ENCODE assay signal across 23 mouse cellular contexts in the genomic region with DNA sequence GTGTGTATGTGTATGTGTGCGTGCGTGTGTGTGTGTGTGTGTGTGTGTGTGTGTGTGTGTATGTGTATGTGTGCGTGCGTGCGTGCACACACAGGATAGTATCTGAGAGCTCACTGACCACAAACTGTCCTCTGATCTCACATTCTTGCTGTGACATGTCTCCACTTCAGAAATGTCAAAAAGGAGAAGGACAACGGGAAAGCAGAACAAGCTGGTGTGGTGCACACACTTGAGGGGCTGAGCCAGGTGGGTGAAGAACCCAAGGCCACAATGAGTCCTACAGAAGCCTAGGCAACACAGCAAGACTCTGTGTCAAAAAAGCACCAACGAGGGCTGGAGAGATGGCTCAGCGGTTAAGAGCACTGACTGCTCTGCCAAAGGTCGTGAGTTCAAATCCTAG.
"Had no signal": no experiment of that assay in that cellular context is flagged by ENCODE, and none has a peak within 500 bp of the region (broad histone marks: within the 10 kb centered on the region; RNA-seq: fewer than 3 reads in every experiment).

No protein-coding gene starts in this region.

- H3K36me3 ChIP-seq: liver, embryonic 15.5 days; lung, embryonic 15.5 days; midbrain, embryonic 12.5 days; midbrain, embryonic 15.5 days; neural tube, embryonic 12.5 days; neural tube, embryonic 15.5 days; stomach, embryonic 15.5 days had no signal

- ATAC-seq: liver, embryonic 12.5 days; midbrain, embryonic 15.5 days had no signal

- H3K4me2 ChIP-seq: kidney, embryonic 15.5 days; limb, embryonic 13.5 days; liver, embryonic 12.5 days; liver, embryonic 15.5 days; lung, embryonic 15.5 days; midbrain, embryonic 12.5 days; midbrain, embryonic 15.5 days; neural tube, embryonic 12.5 days; neural tube, embryonic 15.5 days; stomach, embryonic 15.5 days had no signal

- DNase-seq: kidney, adult 8-10 months; kidney, postnatal 10 days; kidney, postnatal 36 days; layer of hippocampus, postnatal 36 days; liver; lung, adult 18-20 months; lung, postnatal 10 days; lung, postnatal 36 days; retina, postnatal 1 day; right cerebral cortex, postnatal 25 days; spleen, adult 18-20 months; thymus, postnatal 36 days had no signal

- H3K9ac ChIP-seq: kidney, embryonic 15.5 days; limb, embryonic 13.5 days; liver, embryonic 12.5 days; liver, embryonic 15.5 days; lung, embryonic 15.5 days; midbrain, embryonic 12.5 days; midbrain, embryonic 15.5 days; neural tube, embryonic 12.5 days; neural tube, embryonic 15.5 days; stomach, embryonic 15.5 days had no signal

- H3K4me3 ChIP-seq: kidney, embryonic 15.5 days; limb, embryonic 10.5 days; limb, embryonic 13.5 days; liver, embryonic 12.5 days; liver, embryonic 15.5 days; lung, embryonic 15.5 days; midbrain, embryonic 12.5 days; midbrain, embryonic 15.5 days; neural tube, embryonic 12.5 days; neural tube, embryonic 15.5 days; stomach, embryonic 15.5 days had no signal

- H3K9me3 ChIP-seq: kidney, embryonic 15.5 days; limb, embryonic 10.5 days; limb, embryonic 13.5 days; liver, embryonic 12.5 days; liver, embryonic 15.5 days; lung, embryonic 15.5 days; midbrain, embryonic 12.5 days; midbrain, embryonic 15.5 days; neural tube, embryonic 12.5 days; neural tube, embryonic 15.5 days; stomach, embryonic 15.5 days had no signal

- H3K27ac ChIP-seq: kidney, embryonic 15.5 days; limb, embryonic 10.5 days; limb, embryonic 13.5 days; liver, embryonic 12.5 days; liver, embryonic 15.5 days; lung, embryonic 15.5 days; midbrain, embryonic 12.5 days; midbrain, embryonic 15.5 days; neural tube, embryonic 12.5 days; neural tube, embryonic 15.5 days; stomach, embryonic 15.5 days had no signal

- H3K4me1 ChIP-seq: kidney, embryonic 15.5 days; liver, embryonic 12.5 days; liver, embryonic 15.5 days; lung, embryonic 15.5 days; midbrain, embryonic 12.5 days; midbrain, embryonic 15.5 days; neural tube, embryonic 12.5 days; neural tube, embryonic 15.5 days; stomach, embryonic 15.5 days had no signal

- H3K27me3 ChIP-seq: kidney, embryonic 15.5 days; limb, embryonic 13.5 days; liver, embryonic 12.5 days; liver, embryonic 15.5 days; lung, embryonic 15.5 days; midbrain, embryonic 12.5 days; midbrain, embryonic 15.5 days; neural tube, embryonic 12.5 days; neural tube, embryonic 15.5 days; stomach, embryonic 15.5 days had no signal
